Mouse (Mus musculus) left cerebral cortex, adult 9 months (tissue): ENCODE measurements around the gene Prdm15.

ENCODE experiments used
- DNase-seq, 2 experiments: peaks; one replicate each; pipeline ENCODE4 v3.0.0; 2022; ENCODE audit warnings: low spot score in 2 of 2

The Prdm15 gene

GRCm38 (mm10) chr16:97851741-97852319 lies at the start of gene Prdm15:
TSS of gene Prdm15 (minus strand) at chr16:97851850.
- peak; percentile 72 to 89 for DNase-seq

GRCm38 (mm10) chr16:97897346-97898024 lies 45.8 kb upstream of the Prdm15 start:
- DNase-seq: no peak

GRCm38 (mm10) chr16:97887762-97888161 lies 36.1 kb upstream of the Prdm15 start:
- no peak for DNase-seq

- DNase-seq: no peak
Observed at GRCm38 (mm10) chr16:97883696-97884095, 32.0 kb upstream of the Prdm15 start.

GRCm38 (mm10) chr16:97882891-97883290 lies 31.2 kb upstream of the Prdm15 start:
- DNase-seq: no peak

- peak in 1 of 2 experiments; percentile 44 for DNase-seq
Observed at GRCm38 (mm10) chr16:97879134-97879533, 27.5 kb upstream of the Prdm15 start.

- DNase-seq: no peak
Observed at GRCm38 (mm10) chr16:97877502-97877901, 25.9 kb upstream of the Prdm15 start.

GRCm38 (mm10) chr16:97875101-97875500 lies 23.5 kb upstream of the Prdm15 start:
- no peak for DNase-seq

GRCm38 (mm10) chr16:97874376-97874775 lies 22.7 kb upstream of the Prdm15 start:
- no peak for DNase-seq

- DNase-seq: no peak
Observed at GRCm38 (mm10) chr16:97872657-97873056, 21.0 kb upstream of the Prdm15 start.

- DNase-seq: no peak
Observed at GRCm38 (mm10) chr16:97869193-97870102, 17.8 kb upstream of the Prdm15 start.

- DNase-seq: no peak
Observed at GRCm38 (mm10) chr16:97863932-97864467, 12.3 kb upstream of the Prdm15 start.

GRCm38 (mm10) chr16:97856050-97856449 lies 4.4 kb upstream of the Prdm15 start:
- no peak for DNase-seq

GRCm38 (mm10) chr16:97851061-97851740 lies 449 bp downstream of the Prdm15 start:
- peak; percentile 66 to 79 for DNase-seq

- peak; percentile 46 to 63 for DNase-seq
Observed at GRCm38 (mm10) chr16:97850667-97851060, 986 bp downstream of the Prdm15 start.

- no peak for DNase-seq
Observed at GRCm38 (mm10) chr16:97848832-97849231, 2.8 kb downstream of the Prdm15 start.

- no peak for DNase-seq
Observed at GRCm38 (mm10) chr16:97844967-97845937, 6.4 kb downstream of the Prdm15 start.

GRCm38 (mm10) chr16:97832154-97832553 lies 19.5 kb downstream of the Prdm15 start:
- DNase-seq: no peak

GRCm38 (mm10) chr16:97828207-97828606 lies 23.4 kb downstream of the Prdm15 start:
- DNase-seq: no peak

- DNase-seq: no peak
Observed at GRCm38 (mm10) chr16:97823311-97824007, 28.2 kb downstream of the Prdm15 start.
